Mouse (Mus musculus): Measurements from ENCODE around the gene Glis3. TPM values are rescaled to one million over a fixed set of nuclear protein-coding genes. Genes with fewer than 3 reads are reported as not detected.

Glis3 gene
- polyA plus RNA-seq, 1 experiment from 2014 or later = 3.9 TPM

DNA sequence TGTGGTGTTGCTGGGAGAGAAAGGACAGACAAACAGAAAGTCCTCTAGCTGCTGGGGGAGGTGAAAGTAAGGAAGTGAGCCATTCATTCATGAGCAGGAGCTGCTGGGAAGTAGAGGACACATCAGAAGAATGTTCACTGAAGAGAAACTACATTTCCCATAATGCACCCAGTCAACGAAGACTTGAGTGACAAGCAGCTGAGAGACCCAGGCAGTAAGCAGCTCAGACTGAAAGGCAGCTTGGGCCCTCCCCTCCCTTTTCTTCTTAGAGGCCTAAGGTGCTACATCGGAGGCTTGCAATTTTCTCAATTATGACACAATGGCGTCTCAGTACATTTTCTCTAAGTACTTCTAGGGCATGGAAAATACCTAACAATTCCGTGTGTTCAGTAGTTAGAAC lies 31.0 kb downstream of the Glis3 start:
- WGBS = 49% methylated on average over 4 of the region's 4 CpGs
- H3K9me3 ChIP-seq = no peaks in the 10 kb centered on the region

DNA sequence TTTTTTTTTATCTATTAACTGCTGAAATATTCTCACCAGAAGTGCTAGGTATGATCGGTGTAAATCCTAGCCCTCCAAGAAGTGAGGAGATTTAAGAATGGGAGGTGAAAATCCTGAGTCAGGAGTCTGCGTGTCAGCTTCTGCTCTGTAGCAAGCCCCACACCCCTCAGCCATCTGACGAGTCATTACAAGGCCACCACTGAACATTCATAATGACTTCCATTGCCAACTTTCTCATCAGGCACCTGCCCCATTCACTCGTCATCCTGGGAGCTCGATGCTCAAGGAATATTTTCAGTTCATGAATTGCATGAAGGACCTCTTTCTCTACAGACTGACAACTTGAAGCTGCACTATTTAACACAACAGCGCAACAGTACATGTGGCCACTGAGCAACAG lies 32.5 kb downstream of the Glis3 start:
- Histone ChIP-seq H3K27ac (no peak overlapping the region), H3K4me3 (no peak overlapping the region), H3K4me1 (peaks cover 22% of the 10 kb centered on the region), H3K36me3 (replicated peaks) (no peaks in the 10 kb centered on the region), H3K9me3 (no peaks in the 10 kb centered on the region), H3K27me3 (ENCODE audit: poor library complexity, severe bottlenecking) (no peaks in the 10 kb centered on the region)
- DNase-seq (ENCODE audit: extremely low spot score, low spot score) = no peak
- 88% methylated on average over 6 of the region's 6 CpGs for WGBS

More for the DNA sequence above, 31.0 kb downstream of the Glis3 start:
- Histone ChIP-seq H3K36me3 (replicated peaks) (no peaks in the 10 kb centered on the region), H3K27ac (no peak overlapping the region), H3K27me3 (ENCODE audit: poor library complexity, severe bottlenecking) (no peaks in the 10 kb centered on the region), H3K4me1 (peaks cover 22% of the 10 kb centered on the region), H3K4me3 (no peak overlapping the region)
- DNase-seq (ENCODE audit: extremely low spot score, low spot score) = no peak

DNA sequence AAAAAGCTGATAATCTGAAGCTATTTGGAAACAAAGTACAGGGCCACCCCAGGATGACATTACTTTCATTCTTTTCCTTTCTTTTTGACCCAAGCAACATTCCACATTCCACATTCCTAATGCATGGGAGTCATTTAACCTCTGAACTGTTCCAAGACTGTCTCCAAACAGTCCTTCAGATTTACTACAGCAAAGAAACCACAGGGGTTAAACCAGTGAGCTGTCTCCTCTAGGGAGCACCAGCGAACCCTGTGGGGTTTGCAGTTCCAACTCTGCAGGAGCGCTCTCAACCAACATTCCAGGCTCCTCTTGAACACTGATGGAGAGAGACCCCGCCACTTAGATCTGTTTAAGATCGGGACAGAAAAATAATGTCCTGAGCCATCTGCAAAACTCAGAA lies 33.6 kb downstream of the Glis3 start:
- no peaks in the 10 kb centered on the region for H3K36me3 ChIP-seq (replicated peaks)
- no peak overlapping the region for H3K27ac ChIP-seq
- no peaks in the 10 kb centered on the region for H3K27me3 ChIP-seq (ENCODE audit: poor library complexity, severe bottlenecking)
- H3K4me3 ChIP-seq = no peak overlapping the region
- H3K9me3 ChIP-seq = no peaks in the 10 kb centered on the region
- peaks cover 22% of the 10 kb centered on the region for H3K4me1 ChIP-seq
- WGBS = 58% methylated on average over 4 of the region's 4 CpGs
- DNase-seq (ENCODE audit: extremely low spot score, low spot score) = no peak

DNA sequence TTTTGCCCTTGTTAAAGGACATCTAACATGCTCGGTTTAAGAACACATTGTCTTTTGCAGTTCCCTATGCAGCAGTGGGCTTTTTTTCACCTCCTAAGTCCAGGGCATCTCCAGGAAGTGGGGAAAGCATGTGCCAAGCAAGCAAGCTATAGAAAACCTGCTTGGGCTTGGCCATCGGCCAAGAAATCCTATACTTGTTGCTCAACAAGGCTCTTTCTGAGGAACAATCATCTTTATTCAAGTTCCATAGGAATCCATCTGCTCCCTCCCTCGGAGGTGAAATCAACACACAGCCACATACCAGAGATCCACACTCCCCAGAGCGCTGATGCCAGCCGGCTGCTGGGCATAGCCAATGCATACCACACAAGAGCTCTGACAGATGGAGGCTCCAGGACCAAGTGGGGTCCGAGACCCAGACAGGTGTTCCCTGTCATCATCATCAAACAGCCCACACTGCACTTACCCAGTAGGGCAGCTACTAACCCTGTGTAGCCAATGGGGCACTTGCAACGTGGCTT lies 39.0 kb downstream of the Glis3 start:
- Histone ChIP-seq H3K9me3 (no peaks in the 10 kb centered on the region), H3K4me3 (no peak overlapping the region), H3K4me1 (peaks cover 23% of the 10 kb centered on the region), H3K36me3 (replicated peaks) (no peaks in the 10 kb centered on the region), H3K27me3 (ENCODE audit: poor library complexity, severe bottlenecking) (no peaks in the 10 kb centered on the region), H3K27ac (no peak overlapping the region)
- WGBS = 85% methylated on average over 7 of the region's 7 CpGs
- no peak for DNase-seq (ENCODE audit: extremely low spot score, low spot score)

DNA sequence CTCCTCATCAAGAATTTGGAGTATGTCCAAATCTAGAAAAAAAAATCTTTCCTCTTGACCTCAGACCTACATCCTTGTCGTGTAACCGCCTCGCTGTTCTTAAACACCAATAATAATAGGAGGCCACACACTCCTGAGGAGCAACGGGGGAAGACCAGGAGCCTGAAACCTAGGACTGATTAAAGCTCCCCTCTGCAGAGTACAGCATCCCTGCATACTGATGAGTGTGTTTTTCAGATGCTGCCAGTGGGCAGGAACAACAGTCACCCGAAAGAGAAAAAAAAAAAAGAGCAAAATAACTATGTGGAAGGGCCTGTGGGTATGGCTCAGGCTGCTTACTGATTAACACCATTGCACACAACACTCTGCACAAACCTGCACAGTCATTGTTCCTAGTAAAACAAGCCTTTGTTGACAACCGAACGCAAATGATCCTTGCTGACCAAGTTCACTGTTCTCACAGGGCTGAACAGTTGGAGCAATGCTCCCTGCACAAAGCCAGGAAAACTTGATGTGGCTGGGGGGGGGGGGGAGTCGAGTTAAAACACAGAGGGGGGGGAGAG lies 43.8 kb downstream of the Glis3 start:
- 37% methylated on average over 7 of the region's 8 CpGs for WGBS
- Histone ChIP-seq H3K4me3 (0 out of 2 replicates have a peak overlapping the region, but pooled peaks have one; percentile 1), H3K27ac (peak overlapping the region; percentile 72), H3K4me1 (peaks cover 31% of the 10 kb centered on the region), H3K9me3 (no peaks in the 10 kb centered on the region), H3K36me3 (replicated peaks) (no peaks in the 10 kb centered on the region), H3K27me3 (ENCODE audit: poor library complexity, severe bottlenecking) (no peaks in the 10 kb centered on the region)
- DNase-seq (ENCODE audit: extremely low spot score, low spot score) = no peak

DNA sequence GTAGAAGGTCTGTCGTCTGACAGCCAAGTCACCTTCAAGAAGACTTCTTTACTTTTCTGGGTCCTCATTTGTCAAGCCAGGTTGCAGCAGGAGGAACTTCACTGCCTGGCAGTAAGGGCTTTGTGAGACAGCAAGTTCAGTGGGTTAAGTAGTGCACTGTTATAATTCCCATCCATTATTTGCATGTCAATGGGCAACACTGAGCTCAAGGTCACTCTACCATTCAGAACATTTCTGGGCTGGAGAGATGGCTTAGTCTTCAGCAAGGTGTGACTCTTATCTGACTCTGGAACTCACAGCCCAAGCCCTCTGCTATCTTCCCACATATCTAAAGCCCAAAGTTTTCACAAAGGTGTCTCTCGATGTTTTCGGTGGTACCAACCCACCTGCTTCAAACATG lies 44.9 kb downstream of the Glis3 start:
- Histone ChIP-seq H3K36me3 (replicated peaks) (no peaks in the 10 kb centered on the region), H3K9me3 (no peaks in the 10 kb centered on the region), H3K27ac (no peak overlapping the region), H3K4me1 (peaks cover 31% of the 10 kb centered on the region), H3K4me3 (no peak overlapping the region), H3K27me3 (ENCODE audit: poor library complexity, severe bottlenecking) (no peaks in the 10 kb centered on the region)
- no peak for DNase-seq (ENCODE audit: extremely low spot score, low spot score)
- WGBS = 93% methylated on average over 3 of the region's 3 CpGs

DNA sequence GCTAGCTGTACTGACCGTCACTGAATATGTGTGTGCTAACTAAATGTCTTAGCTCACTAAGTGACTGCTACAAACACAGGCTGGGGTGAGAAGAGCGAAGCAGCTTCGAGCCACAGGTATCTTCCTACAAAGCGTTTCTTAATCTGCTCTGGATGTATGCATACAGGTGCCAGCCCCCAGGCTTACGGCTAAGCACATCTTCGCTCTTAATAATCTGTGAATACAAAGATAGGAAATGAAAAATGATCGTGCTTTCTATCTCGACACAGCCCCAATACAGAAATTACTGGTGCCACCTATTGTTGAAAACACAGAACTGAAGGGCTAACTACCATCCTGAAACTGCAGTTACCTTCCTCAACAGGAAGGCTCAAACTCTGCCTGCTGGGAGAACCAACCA lies 51.5 kb downstream of the Glis3 start:
- Histone ChIP-seq H3K4me1 (peaks cover 6% of the 10 kb centered on the region), H3K4me3 (no peak overlapping the region), H3K9me3 (no peaks in the 10 kb centered on the region), H3K27ac (no peak overlapping the region), H3K36me3 (replicated peaks) (no peaks in the 10 kb centered on the region), H3K27me3 (ENCODE audit: poor library complexity, severe bottlenecking) (no peaks in the 10 kb centered on the region; the same call in 1 of the 2 replicates)
- 71% methylated on average over 8 of the region's 8 CpGs for WGBS
- DNase-seq (ENCODE audit: extremely low spot score, low spot score) = no peak

DNA sequence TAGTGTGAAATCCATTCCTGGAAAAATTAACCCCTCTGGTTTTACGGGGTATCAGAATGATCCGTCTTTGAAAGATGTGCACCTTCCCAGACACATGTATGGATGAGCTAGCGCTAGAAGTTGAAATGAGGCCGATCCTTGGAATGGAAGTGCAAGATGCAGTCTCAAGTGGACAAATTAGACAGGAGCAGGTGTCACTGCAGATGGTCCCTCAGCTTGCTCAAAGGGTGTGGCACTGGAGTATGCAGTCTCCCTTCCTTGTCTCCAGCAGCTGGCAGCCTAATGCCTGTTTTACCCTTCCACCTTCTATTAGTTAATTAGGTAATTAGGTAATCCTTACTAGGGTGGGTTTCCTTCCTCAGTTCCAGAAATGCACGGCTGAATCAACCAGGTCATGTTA lies 53.7 kb downstream of the Glis3 start:
- DNase-seq (ENCODE audit: extremely low spot score, low spot score) = no peak
- no peaks in the 10 kb centered on the region for H3K9me3 ChIP-seq
- H3K27me3 ChIP-seq (ENCODE audit: poor library complexity, severe bottlenecking) = peaks cover 3% of the 10 kb centered on the region; the same call in 1 of the 2 replicates
- peaks cover 6% of the 10 kb centered on the region for H3K4me1 ChIP-seq
- no peak overlapping the region for H3K4me3 ChIP-seq
- WGBS = 90% methylated on average over 5 of the region's 5 CpGs
- no peak overlapping the region for H3K27ac ChIP-seq
- no peaks in the 10 kb centered on the region for H3K36me3 ChIP-seq (replicated peaks)

DNA sequence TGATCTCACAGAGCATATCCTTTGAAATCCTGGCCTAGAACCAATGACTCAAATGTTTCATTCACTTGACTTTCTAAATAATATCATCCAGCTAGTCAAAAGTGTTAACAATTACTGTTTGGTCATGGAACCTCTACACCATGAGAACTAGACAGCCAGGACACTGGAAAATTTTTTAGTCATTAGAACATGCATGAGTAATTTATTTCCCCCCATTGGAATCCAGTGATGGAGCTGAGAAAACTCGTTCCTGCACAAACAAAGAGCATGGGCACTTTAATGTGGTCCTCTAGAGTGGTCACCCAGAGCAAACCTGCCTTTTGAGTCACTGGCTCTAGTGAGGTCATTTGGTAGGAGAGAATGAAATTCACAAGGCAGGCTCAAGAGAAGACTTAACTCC lies 55.3 kb downstream of the Glis3 start:
- no peaks in the 10 kb centered on the region for H3K9me3 ChIP-seq
- peaks cover 6% of the 10 kb centered on the region; the same call in 1 of the 2 replicates for H3K27me3 ChIP-seq (ENCODE audit: poor library complexity, severe bottlenecking)
- no peak for DNase-seq (ENCODE audit: extremely low spot score, low spot score)
- H3K4me1 ChIP-seq = peaks cover 3% of the 10 kb centered on the region; the same call in 1 of the 2 replicates
- 84% methylated on average over 1 of the region's 1 CpGs for WGBS
- H3K36me3 ChIP-seq (replicated peaks) = no peaks in the 10 kb centered on the region
- no peak overlapping the region for H3K4me3 ChIP-seq
- no peak overlapping the region for H3K27ac ChIP-seq

DNA sequence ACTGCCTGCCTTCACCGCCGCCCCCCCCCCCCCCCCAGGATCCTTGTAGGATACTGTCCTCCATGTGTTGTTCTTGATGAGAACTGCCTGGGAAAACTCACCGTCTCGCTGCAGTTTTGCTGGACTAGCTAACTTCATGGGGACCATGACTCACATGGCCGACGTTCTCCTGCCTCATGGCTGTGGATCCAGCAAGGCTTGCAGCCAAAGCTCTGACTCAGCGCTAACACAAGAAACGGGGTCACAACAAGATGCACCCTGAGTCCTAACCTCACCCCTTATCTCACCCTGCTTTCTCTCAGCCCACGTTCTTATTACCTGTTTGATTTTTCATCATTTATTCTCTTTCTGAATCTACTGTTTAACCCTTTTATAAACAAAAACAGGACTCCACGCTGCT lies 56.2 kb downstream of the Glis3 start:
- Histone ChIP-seq H3K9me3 (no peaks in the 10 kb centered on the region), H3K27me3 (ENCODE audit: poor library complexity, severe bottlenecking) (peaks cover 12% of the 10 kb centered on the region), H3K4me1 (peaks cover 3% of the 10 kb centered on the region; the same call in 1 of the 2 replicates), H3K4me3 (no peak overlapping the region), H3K36me3 (replicated peaks) (no peaks in the 10 kb centered on the region), H3K27ac (no peak overlapping the region)
- 87% methylated on average over 10 of the region's 10 CpGs for WGBS
- no peak for DNase-seq (ENCODE audit: extremely low spot score, low spot score)

DNA sequence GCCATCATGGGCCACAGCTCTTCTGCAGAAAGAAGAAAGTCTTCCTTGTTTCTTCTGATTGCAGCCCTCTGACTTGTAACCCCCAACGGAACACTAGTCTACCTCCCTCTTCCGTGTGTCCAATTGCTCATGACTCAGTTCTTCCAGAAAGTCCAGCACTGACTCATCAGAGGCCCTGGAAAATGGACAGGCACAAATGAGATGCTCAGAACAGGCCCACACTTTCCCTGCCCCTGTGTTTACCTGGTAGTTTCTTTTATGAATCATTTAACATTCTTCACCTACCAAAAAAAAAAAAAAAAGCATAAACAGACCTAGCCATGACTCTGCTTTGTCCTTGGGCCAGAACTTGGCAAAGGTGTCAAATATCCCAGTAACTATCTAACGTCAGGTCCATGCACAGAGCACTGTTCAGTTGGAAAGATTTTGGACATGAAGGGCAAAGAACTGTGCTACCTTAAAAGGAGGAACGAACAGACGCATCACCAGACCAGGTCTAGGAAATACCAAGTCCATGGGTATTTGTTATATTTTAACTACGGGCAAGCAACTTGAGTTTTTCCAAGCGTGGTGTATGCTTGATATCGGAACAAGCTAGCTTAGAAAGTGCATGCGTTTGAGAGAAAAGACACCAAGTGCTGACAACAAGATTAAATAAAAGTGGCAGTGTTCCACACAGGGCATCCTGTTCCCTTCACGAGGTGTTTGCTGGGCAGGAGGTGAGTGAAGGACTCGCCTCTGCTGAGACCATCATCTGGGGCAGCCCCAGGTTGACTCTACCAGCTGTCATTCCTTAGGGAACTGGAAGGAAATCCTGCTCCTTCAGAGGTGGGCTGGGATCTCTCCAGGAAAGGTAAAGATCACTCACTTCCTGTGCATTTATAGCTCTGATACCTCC lies 58.0 kb downstream of the Glis3 start:
- DNase-seq (ENCODE audit: extremely low spot score, low spot score) = no peak
- Histone ChIP-seq H3K27ac (no peak overlapping the region), H3K27me3 (ENCODE audit: poor library complexity, severe bottlenecking) (peaks cover 31% of the 10 kb centered on the region), H3K4me3 (no peak overlapping the region), H3K36me3 (replicated peaks) (no peaks in the 10 kb centered on the region), H3K9me3 (no peaks in the 10 kb centered on the region), H3K4me1 (peaks cover 9% of the 10 kb centered on the region)
- WGBS = 91% methylated on average over 11 of the region's 11 CpGs

DNA sequence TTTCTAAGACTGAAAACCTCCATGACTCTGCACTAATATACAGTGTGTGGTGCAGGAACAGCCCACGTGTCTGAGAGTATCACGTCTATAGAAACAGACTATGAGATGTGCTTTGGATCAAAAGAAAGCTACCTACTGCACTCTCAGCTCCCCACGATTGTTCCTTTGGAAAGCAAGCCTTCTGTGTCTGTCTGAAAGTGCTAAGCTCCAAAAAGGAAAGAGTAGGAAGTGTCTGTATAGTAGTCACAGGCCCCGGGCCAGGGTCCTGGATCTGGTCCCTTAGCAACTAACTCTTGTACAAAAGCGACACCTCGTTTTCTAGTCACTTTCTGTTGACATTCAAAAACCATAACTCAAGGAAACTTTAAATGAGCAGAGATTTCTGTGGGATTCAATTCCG lies 62.1 kb downstream of the Glis3 start:
- DNase-seq (ENCODE audit: extremely low spot score, low spot score) = no peak
- Histone ChIP-seq H3K27me3 (ENCODE audit: poor library complexity, severe bottlenecking) (peaks cover 34% of the 10 kb centered on the region), H3K36me3 (replicated peaks) (no peaks in the 10 kb centered on the region), H3K4me3 (no peak overlapping the region), H3K9me3 (no peaks in the 10 kb centered on the region), H3K4me1 (peaks cover 14% of the 10 kb centered on the region), H3K27ac (no peak overlapping the region)
- 89% methylated on average over 7 of the region's 7 CpGs for WGBS

DNA sequence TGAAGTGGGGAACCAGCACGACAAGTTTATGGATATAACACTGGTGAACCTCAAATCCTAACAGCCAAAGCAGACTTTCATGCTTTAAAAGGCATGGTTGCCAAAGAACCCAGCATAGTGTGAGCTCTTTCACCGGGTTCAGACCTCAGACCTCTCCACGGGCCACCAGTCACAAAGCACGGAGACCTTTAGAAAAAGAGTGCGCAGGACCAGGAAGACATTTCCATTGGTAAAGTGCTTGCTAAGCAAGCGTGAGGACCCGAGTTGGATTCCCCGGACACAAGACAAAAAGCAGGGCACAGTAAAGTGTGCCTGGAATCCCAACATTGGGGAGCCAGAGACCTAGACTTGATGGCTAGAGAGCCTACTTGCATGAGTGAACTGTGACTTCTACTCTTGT lies 62.7 kb downstream of the Glis3 start:
- WGBS = 78% methylated on average over 8 of the region's 8 CpGs
- H3K4me1 ChIP-seq = peaks cover 14% of the 10 kb centered on the region
- peaks cover 31% of the 10 kb centered on the region for H3K27me3 ChIP-seq (ENCODE audit: poor library complexity, severe bottlenecking)
- H3K36me3 ChIP-seq (replicated peaks) = no peaks in the 10 kb centered on the region
- DNase-seq (ENCODE audit: extremely low spot score, low spot score) = no peak
- no peak overlapping the region for H3K4me3 ChIP-seq
- H3K9me3 ChIP-seq = no peaks in the 10 kb centered on the region
- H3K27ac ChIP-seq = 0 out of 2 replicates have a peak overlapping the region, but pooled peaks have one; percentile 48

Data from forebrain, embryonic 10.5 days (tissue).